Mouse (Mus musculus) MEL (cell line): ENCODE results near the gene Ak3.

Experiments
- EP300 ChIP-seq, 2 experiments: IDR thresholded peaks; 2 replicates each; pipeline ENCODE4 v1.6.1; 2011; ENCODE audit warnings: improper control_type of control experiment in 2 of 2, low read length in 2 of 2, low read depth in 1 of 2, mild to moderate bottlenecking in 1 of 2
- GATA1 ChIP-seq: IDR thresholded peaks from 2 replicates; pipeline ENCODE4 v1.6.1; 2011; ENCODE audit warnings: low read depth, low read length, improper control_type of control experiment
- POLR2A ChIP-seq, 2 experiments: IDR thresholded peaks; 2 replicates each; pipeline ENCODE4 v1.6.1; 2011 to 2012; ENCODE audit warnings: low read length in 2 of 2, mild to moderate bottlenecking in 2 of 2, control low read depth in 1 of 2, improper control_type of control experiment in 1 of 2, low read depth in 1 of 2, moderate library complexity in 1 of 2; ENCODE audit not compliant: control insufficient read depth in 1 of 2, insufficient read depth in 1 of 2, poor library complexity in 1 of 2
- POLR2AphosphoS2 ChIP-seq: IDR thresholded peaks from 2 replicates; pipeline ENCODE4 v1.6.1; 2011; ENCODE audit warnings: low read length, improper control_type of control experiment
- RAD21 ChIP-seq: IDR thresholded peaks from 2 replicates; pipeline ENCODE4 v1.6.1; 2011; ENCODE audit warnings: mild to moderate bottlenecking, low read depth, low read length, improper control_type of control experiment
- TAL1 ChIP-seq: IDR thresholded peaks from 2 replicates; pipeline ENCODE4 v1.6.1; 2012; ENCODE audit warnings: mild to moderate bottlenecking, inconsistent platforms, low read length, moderate library complexity, mixed read lengths
- TCF12 ChIP-seq: IDR thresholded peaks from 2 replicates; pipeline ENCODE4 v1.6.1; 2014; ENCODE audit warnings: low read depth, mild to moderate bottlenecking, inconsistent platforms, low read length, improper control_type of control experiment, moderate library complexity
- USF2 ChIP-seq, 2 experiments: IDR thresholded peaks; 2 replicates each; pipeline ENCODE4 v1.6.1; 2011 to 2012; ENCODE audit warnings: improper control_type of control experiment in 2 of 2, low read length in 2 of 2, borderline replicate concordance in 1 of 2, inconsistent platforms in 1 of 2, low read depth in 1 of 2, mild to moderate bottlenecking in 1 of 2; ENCODE audit not compliant: insufficient read depth in 1 of 2

DNA sequence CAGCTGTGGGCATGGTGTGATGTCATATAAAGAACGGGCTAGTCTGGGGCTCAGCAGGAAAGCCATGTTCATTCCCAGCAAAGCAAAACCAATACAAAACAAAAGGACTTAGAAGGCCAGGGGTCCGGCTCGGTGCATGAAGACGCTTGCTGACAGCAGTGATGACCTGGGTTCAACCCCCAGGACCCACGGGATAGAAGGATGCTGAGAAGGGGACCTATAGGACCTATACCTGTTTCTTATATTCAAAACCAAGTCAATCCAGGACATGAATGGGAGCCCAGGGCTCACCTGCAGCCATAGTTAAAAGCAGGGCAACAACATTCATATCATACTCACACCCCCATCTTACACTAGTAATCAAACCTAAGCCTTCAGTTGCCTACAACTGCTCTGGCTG is 15.2 kb upstream of the Ak3 start:
- no peak for TF ChIP-seq RAD21
- TF ChIP-seq TAL1 = no peak
- no peak for TF ChIP-seq GATA1
- TF ChIP-seq POLR2A (IDR thresholded peaks at IDR 0.05; ENCODE audit: control insufficient read depth in 1 of 2, insufficient read depth in 1 of 2, low read depth in 1 of 2, low read length in 2 of 2, poor library complexity in 1 of 2) = no peak
- no peak for TF ChIP-seq EP300 (IDR thresholded peaks at IDR 0.05; ENCODE audit: low read depth in 1 of 2, low read length in 2 of 2)
- TF ChIP-seq POLR2AphosphoS2 = no peak
- no peak for TF ChIP-seq TCF12
- TF ChIP-seq USF2 (IDR thresholded peaks at IDR 0.05; ENCODE audit: borderline replicate concordance in 1 of 2, insufficient read depth in 1 of 2, low read depth in 1 of 2, low read length in 2 of 2) = no peak
